Mouse (Mus musculus): ENCODE results near the gene Cys1.
"Not testable (repeated sequence)": the region's sequence is repeated elsewhere in the genome, so short reads cannot be mapped to it uniquely, and the experiment has no call there.

The Cys1 gene

DNA sequence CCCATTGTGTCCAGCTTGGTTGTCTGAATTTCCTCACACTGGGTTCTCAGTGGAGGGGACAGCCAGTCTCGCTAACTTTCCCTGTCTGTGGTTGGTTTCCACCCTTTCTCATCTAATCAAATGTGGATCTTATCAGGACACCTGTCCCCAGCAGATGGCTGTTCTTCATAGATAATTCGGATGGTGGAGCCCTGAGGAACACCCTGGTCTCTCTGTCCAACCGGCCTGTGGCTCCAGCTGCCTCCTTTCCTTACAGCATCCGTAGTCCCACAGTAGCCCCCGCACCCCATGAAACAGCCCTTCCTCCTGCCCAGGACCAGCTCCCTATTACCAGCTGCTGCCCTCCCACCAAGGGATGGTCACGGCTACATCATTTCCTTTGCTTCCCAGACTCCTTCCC lies 35.7 kb downstream of the Cys1 start:
- DNase-seq (ENCODE audit: low spot score), result no peak

- DNase-seq (ENCODE audit: low spot score), result no peak
These were observed 37.5 kb downstream of the Cys1 start for GRCm38 (mm10) chr12:24644125-24644571.

DNA sequence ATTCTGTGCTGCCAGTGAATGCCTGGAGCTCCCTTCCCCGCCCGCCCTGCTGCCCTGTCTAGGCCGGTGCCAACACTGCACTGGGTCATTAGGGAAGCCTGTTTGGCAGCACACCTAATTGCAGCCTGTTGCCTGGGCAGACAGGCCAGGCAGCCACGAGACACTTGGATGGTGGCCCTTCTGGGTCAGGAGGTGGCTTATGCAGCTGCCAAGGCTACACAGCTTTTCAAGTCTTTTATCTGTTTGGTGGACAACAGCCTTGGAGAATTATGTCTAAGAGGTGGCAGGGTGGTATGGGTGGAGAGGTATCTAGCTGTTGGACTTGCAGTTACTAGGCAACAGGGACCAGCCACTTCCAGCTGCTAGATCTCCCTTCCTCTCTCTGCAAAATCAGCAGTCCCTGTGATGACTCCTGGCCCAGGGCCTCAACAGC lies 39.2 kb downstream of the Cys1 start:
- DNase-seq (ENCODE audit: low spot score), result no peak

DNA sequence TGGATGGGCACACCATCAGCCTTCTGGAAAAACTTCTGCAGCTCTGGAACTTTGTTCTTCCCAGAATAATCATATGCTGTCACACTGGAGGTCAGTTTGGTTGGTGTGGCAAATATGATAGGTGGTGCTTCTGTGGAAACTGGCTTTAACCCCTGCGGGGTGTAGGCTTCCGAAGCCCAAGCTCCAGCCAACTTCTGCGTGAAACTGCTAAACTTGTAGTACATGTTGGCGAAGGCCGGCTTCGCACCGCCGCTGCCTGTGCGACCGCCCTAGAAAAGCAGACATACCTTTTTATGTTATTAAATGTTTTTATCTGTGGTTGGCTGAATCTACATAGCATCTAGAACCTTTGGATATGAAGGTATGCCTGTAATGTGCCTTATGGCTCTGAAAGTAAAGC lies 42.8 kb downstream of the Cys1 start:
- DNase-seq (ENCODE audit: low spot score), result not testable (repeated sequence)

GRCm38 (mm10) chr12:24634648-24635047 lies 47.0 kb downstream of the Cys1 start:
- DNase-seq (ENCODE audit: low spot score), result no peak

GRCm38 (mm10) chr12:24634212-24634611 lies 47.4 kb downstream of the Cys1 start:
- DNase-seq (ENCODE audit: low spot score), result no peak

GRCm38 (mm10) chr12:24633753-24634191 lies 47.8 kb downstream of the Cys1 start:
- no peak for DNase-seq (ENCODE audit: low spot score)

DNA sequence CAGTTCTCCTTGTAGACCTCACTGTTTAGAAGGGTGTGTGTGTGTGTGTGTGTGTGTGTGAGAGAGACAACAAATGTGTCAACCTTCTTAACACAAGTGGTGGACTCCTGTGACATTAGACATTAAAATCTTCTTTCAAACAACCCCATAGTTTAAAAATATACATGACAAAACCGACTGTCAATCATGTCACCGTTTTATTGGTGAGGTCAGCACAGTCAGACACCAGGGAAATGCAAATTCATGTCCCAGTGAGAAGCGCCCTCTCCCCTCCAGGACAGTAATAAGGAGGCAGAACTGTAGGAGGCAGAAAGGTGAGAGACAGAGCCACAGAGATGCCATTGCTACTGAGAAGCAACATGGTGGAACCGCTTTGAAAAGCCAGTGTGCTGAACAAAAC lies 49.2 kb downstream of the Cys1 start:
- DNase-seq (ENCODE audit: low spot score), result no peak

GRCm38 (mm10) chr12:24630220-24630619 lies 51.4 kb downstream of the Cys1 start:
- DNase-seq (ENCODE audit: low spot score), result no peak

GRCm38 (mm10) chr12:24627215-24627614 lies 54.4 kb downstream of the Cys1 start:
- DNase-seq (ENCODE audit: low spot score), result no peak

- no peak for DNase-seq (ENCODE audit: low spot score)
These were observed 55.2 kb downstream of the Cys1 start for GRCm38 (mm10) chr12:24626401-24626800.

GRCm38 (mm10) chr12:24623486-24624251 lies 57.9 kb downstream of the Cys1 start:
- peak; percentile 42 for DNase-seq (ENCODE audit: low spot score)

DNA sequence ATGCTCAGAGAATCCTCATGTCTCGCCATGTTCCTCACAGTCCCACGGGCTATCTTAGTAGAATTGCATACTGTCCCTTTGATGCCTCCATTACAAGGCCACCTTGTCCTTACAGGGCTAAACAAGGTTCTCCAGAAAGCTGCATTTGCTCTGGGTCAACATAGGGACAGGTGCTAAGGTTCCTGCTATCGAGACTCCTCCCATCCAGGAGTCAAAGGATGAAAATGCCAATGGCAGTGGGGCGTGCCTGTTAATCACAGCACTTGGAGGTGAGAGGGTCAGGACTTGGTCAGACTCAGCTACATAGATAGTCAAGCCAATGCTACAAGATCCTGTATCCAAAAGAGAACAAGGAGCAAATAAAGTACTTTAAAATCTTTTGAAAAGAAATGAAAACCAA lies 62.2 kb downstream of the Cys1 start:
- DNase-seq (ENCODE audit: low spot score), result no peak
